Comparison of ENCODE assay signal across 17 mouse cellular contexts in the genomic region with DNA sequence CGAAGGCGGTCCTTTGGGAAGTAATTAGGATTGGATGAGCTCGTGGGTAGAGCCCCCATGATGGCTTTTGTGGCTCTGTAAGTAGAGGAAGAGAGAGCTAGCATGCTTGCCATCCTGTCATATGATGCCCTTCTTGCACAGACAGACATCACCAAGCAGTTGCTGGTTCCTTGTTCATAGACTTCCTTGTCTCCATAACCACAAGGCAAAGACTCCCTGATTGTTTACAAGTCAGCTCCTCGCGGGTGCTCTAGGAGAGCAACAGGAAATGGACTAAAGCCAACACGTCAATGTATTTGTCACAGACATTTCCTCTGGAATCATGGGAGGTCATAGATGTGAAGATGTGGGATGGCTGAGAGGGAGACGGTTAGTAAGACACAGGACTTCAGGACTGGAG. TPM values are rescaled to one million over a fixed set of nuclear protein-coding genes. Genes with fewer than 3 reads are reported as not detected.
A peak's percentile ranks its signal among the peaks of the same experiment; 100 is the strongest.
DNase-seq lines count a peak whose midpoint lies in the region; ATAC-seq and TF ChIP-seq lines count a peak whose summit lies in the region.
"Had no signal": no experiment of that assay in that cellular context is flagged by ENCODE, and none has a peak within 500 bp of the region (broad histone marks: within the 10 kb centered on the region; RNA-seq: fewer than 3 reads in every experiment).

No protein-coding gene starts in this region.

- no peaks in the 10 kb centered on the region for H3K27me3 ChIP-seq in hindbrain, embryonic 12.5 days
- no peaks in the 10 kb centered on the region for H3K27me3 ChIP-seq in hindbrain, postnatal 0 days (ENCODE audit: insufficient read depth, low read length)
- no peaks in the 10 kb centered on the region for H3K27me3 ChIP-seq in stomach, embryonic 16.5 days (ENCODE audit: control insufficient read depth, insufficient read depth, low read length)
- no peaks in the 10 kb centered on the region for H3K27me3 ChIP-seq in stomach, postnatal 0 days (ENCODE audit: control insufficient read depth, insufficient read depth, low read length)
- H3K27me3 ChIP-seq: embryonic facial prominence, embryonic 12.5 days; forebrain, embryonic 13.5 days; heart, embryonic 12.5 days; liver, embryonic 13.5 days had no signal

- 0 out of 2 replicates have a peak overlapping the region, but pooled peaks have one; percentile 4 for H3K27ac ChIP-seq in hindbrain, embryonic 12.5 days
- H3K27ac ChIP-seq in hindbrain, postnatal 0 days: no peak overlapping the region
- 0 out of 2 replicates have a peak overlapping the region, but pooled peaks have one; percentile 4 for H3K27ac ChIP-seq in stomach, embryonic 16.5 days (ENCODE audit: low read length)
- no peak overlapping the region for H3K27ac ChIP-seq in stomach, postnatal 0 days (replicated peaks)
- H3K27ac ChIP-seq: forebrain, embryonic 13.5 days; hindbrain, embryonic 14.5 days; liver, embryonic 13.5 days had no signal

- no peak for DNase-seq in hindbrain, postnatal 0 days (ENCODE audit: low spot score)
- DNase-seq in stomach, postnatal 0 days (ENCODE audit: low spot score): no peak
- DNase-seq in lung, postnatal 10 days: peak; percentile 74
- DNase-seq in urinary bladder, postnatal 4 days (ENCODE audit: low spot score in 2 of 2): no peak
- no peak for DNase-seq in thymus, postnatal 4 days
- DNase-seq: cerebellum, adult 2 months; gastrocnemius, postnatal 10 days; liver, embryonic 13.5 days; thymus, postnatal 25 days had no signal

- TF ChIP-seq EP300 in stomach, postnatal 0 days (optimal IDR thresholded peaks at IDR 0.05): no peak

- 85% methylated on average over 7 of the region's 7 CpGs for WGBS in hindbrain, embryonic 12.5 days
- 71% methylated on average over 7 of the region's 7 CpGs for WGBS in hindbrain, postnatal 0 days
- WGBS in stomach, embryonic 16.5 days: 57% methylated on average over 7 of the region's 7 CpGs
- WGBS in stomach, postnatal 0 days: 54% methylated on average over 7 of the region's 7 CpGs

- H3K4me3 ChIP-seq in hindbrain, embryonic 12.5 days: no peak overlapping the region
- no peak overlapping the region for H3K4me3 ChIP-seq in hindbrain, postnatal 0 days (ENCODE audit: low read length)
- H3K4me3 ChIP-seq in stomach, embryonic 16.5 days (replicated peaks; ENCODE audit: low read length): no peak overlapping the region
- no peak overlapping the region for H3K4me3 ChIP-seq in stomach, postnatal 0 days (ENCODE audit: low read depth, low read length)
- H3K4me3 ChIP-seq: embryonic facial prominence, embryonic 12.5 days; forebrain, embryonic 13.5 days; heart, embryonic 12.5 days; liver, embryonic 13.5 days had no signal

- H3K4me1 ChIP-seq in hindbrain, embryonic 12.5 days: 0 out of 2 replicates have a peak, but pooled peaks cover 2% of the 10 kb centered on the region
- no peaks in the 10 kb centered on the region for H3K4me1 ChIP-seq in hindbrain, postnatal 0 days (ENCODE audit: insufficient read depth, low read length)
- peaks cover 9% of the 10 kb centered on the region for H3K4me1 ChIP-seq in stomach, embryonic 16.5 days (ENCODE audit: control insufficient read depth, insufficient read depth, low read length)
- H3K4me1 ChIP-seq in stomach, postnatal 0 days (replicated peaks; ENCODE audit: control insufficient read depth, insufficient read depth): no peaks in the 10 kb centered on the region; the same call in 1 of the 2 replicates

- H3K9me3 ChIP-seq in hindbrain, embryonic 12.5 days (replicated peaks): no peaks in the 10 kb centered on the region
- H3K9me3 ChIP-seq in hindbrain, postnatal 0 days (ENCODE audit: low read length): no peaks in the 10 kb centered on the region
- H3K9me3 ChIP-seq in stomach, embryonic 16.5 days (replicated peaks; ENCODE audit: control insufficient read depth, low read length): no peaks in the 10 kb centered on the region
- H3K9me3 ChIP-seq in stomach, postnatal 0 days (ENCODE audit: control insufficient read depth, low read length): no peaks in the 10 kb centered on the region
- H3K9me3 ChIP-seq: embryonic facial prominence, embryonic 12.5 days; forebrain, embryonic 13.5 days; heart, embryonic 12.5 days; liver, embryonic 13.5 days had no signal

- TF ChIP-seq CTCF in hindbrain, postnatal 0 days (IDR thresholded peaks at IDR 0.05; ENCODE audit: low read depth): no peak
- no peak for TF ChIP-seq CTCF in stomach, postnatal 0 days (IDR thresholded peaks at IDR 0.05; ENCODE audit: low read depth)

- no peaks in the 10 kb centered on the region for H3K36me3 ChIP-seq in hindbrain, embryonic 12.5 days
- no peaks in the 10 kb centered on the region for H3K36me3 ChIP-seq in hindbrain, postnatal 0 days (ENCODE audit: insufficient read depth, low read length)
- H3K36me3 ChIP-seq in stomach, embryonic 16.5 days (ENCODE audit: control insufficient read depth, insufficient read depth, low read length): no peaks in the 10 kb centered on the region
- no peaks in the 10 kb centered on the region for H3K36me3 ChIP-seq in stomach, postnatal 0 days (ENCODE audit: control insufficient read depth, insufficient read depth, low read length)
- H3K36me3 ChIP-seq: embryonic facial prominence, embryonic 12.5 days; heart, embryonic 12.5 days; liver, embryonic 13.5 days had no signal

- no peak overlapping the region for H3K4me2 ChIP-seq in hindbrain, embryonic 12.5 days (replicated peaks)
- no peak overlapping the region for H3K4me2 ChIP-seq in hindbrain, postnatal 0 days (ENCODE audit: low read depth, low read length)
- H3K4me2 ChIP-seq in stomach, embryonic 16.5 days (ENCODE audit: low read depth, low read length): no peak overlapping the region
- H3K4me2 ChIP-seq in stomach, postnatal 0 days (replicated peaks; ENCODE audit: low read depth): no peak overlapping the region
- H3K4me2 ChIP-seq: embryonic facial prominence, embryonic 12.5 days; forebrain, embryonic 13.5 days; heart, embryonic 12.5 days; hindbrain, embryonic 14.5 days; liver, embryonic 13.5 days had no signal

- ATAC-seq in hindbrain, embryonic 12.5 days (ENCODE audit: low FRiP score): no peak
- no peak for ATAC-seq in hindbrain, postnatal 0 days
- 0 out of 2 replicates have a peak, but pooled peaks have one; percentile 23 for ATAC-seq in stomach, embryonic 16.5 days (ENCODE audit: insufficient read depth, low FRiP score)
- no peak for ATAC-seq in stomach, postnatal 0 days (ENCODE audit: low FRiP score, low TSS enrichment)
- no peak for ATAC-seq in frontal cortex, adult (ENCODE audit: low TSS enrichment)
- ATAC-seq: activated CD4-positive, CD25-positive, alpha-beta regulatory T cell, adult 4 months; forebrain, embryonic 13.5 days had no signal

- no peak overlapping the region for H3K9ac ChIP-seq in hindbrain, embryonic 12.5 days
- H3K9ac ChIP-seq in hindbrain, postnatal 0 days (replicated peaks; ENCODE audit: low read length): no peak overlapping the region
- H3K9ac ChIP-seq in stomach, embryonic 16.5 days (ENCODE audit: low read length): no peak overlapping the region
- no peak overlapping the region for H3K9ac ChIP-seq in stomach, postnatal 0 days (ENCODE audit: low read length)
- H3K9ac ChIP-seq: embryonic facial prominence, embryonic 12.5 days; forebrain, embryonic 13.5 days; heart, embryonic 12.5 days; hindbrain, embryonic 14.5 days; liver, embryonic 13.5 days had no signal

RNA-seq across cellular contexts. Expression of a gene that starts 20.5 kb away (rescaled TPM):
- 12.7 and 13.4 TPM in 2 replicates for polyA plus RNA-seq in hindbrain, embryonic 12.5 days (2016; fragmentation: Nextera tagmentation; extraction: Ambion mirVana)
- total RNA-seq in hindbrain, postnatal 0 days (2014; rRNA removed): 7.4 and 11.1 TPM in 2 replicates
- polyA plus RNA-seq in hindbrain, postnatal 0 days (2015; fragmentation: Nextera tagmentation; extraction: Ambion mirVana): 5.7 and 6.0 TPM in 2 replicates
- 21.3 and 22.0 TPM in 2 replicates for polyA plus RNA-seq in stomach, embryonic 16.5 days (2015; fragmentation: Nextera tagmentation; extraction: Ambion mirVana)
- polyA plus RNA-seq in stomach, postnatal 0 days (2015; fragmentation: Nextera tagmentation; extraction: Ambion mirVana): 19.2 and 20.0 TPM in 2 replicates

Comparison
In these comparisons a context has a peak if more than half of its experiments do, and no peak if none do; other contexts are left out.
1. H3K27ac ChIP-seq: peak in hindbrain, embryonic 12.5 days (single experiment) and stomach, embryonic 16.5 days (single experiment); none in hindbrain, postnatal 0 days (single experiment) and stomach, postnatal 0 days (single experiment).